Mouse (Mus musculus) testis, adult 2 months (tissue): Measurements from ENCODE around the gene Hdac9. TPM values are rescaled to one million over a fixed set of nuclear protein-coding genes. Genes with fewer than 3 reads are reported as not detected.
"Not testable (repeated sequence)": the region's sequence is repeated elsewhere in the genome, so short reads cannot be mapped to it uniquely, and the experiment has no call there.

Experiments
- H3K27ac ChIP-seq: fragments of 200-500 bp; 2 replicates; pipeline ENCODE4 v1.5.1; 2012; ENCODE audit warnings: low read depth, low read length; ENCODE audit not compliant: control insufficient read depth, insufficient read depth
- H3K27me3 ChIP-seq: fragments of 200-500 bp; 2 replicates; pipeline ENCODE4 v1.6.1; 2012; ENCODE audit warnings: mild to moderate bottlenecking, low read length, moderate library complexity; ENCODE audit not compliant: control insufficient read depth, insufficient read depth
- H3K36me3 ChIP-seq: fragments of 200-500 bp; 2 replicates; pipeline ENCODE4 v1.6.1; 2012; ENCODE audit warnings: mild to moderate bottlenecking, low read length; ENCODE audit not compliant: control insufficient read depth, insufficient read depth
- H3K4me1 ChIP-seq: fragments of 200-500 bp; 2 replicates; pipeline ENCODE4 v1.6.1; 2012; ENCODE audit warnings: low read length; ENCODE audit not compliant: control insufficient read depth, insufficient read depth
- H3K4me3 ChIP-seq: fragments of 200-500 bp; 2 replicates; pipeline ENCODE4 v1.5.1; 2012; ENCODE audit warnings: low read depth, mild to moderate bottlenecking, low read length, moderate library complexity, mixed read lengths; ENCODE audit not compliant: control insufficient read depth
- CTCF ChIP-seq: fragments of 200-500 bp; IDR thresholded peaks from 2 replicates; pipeline ENCODE4 v1.5.1; 2012; ENCODE audit warnings: low read depth, mild to moderate bottlenecking, inconsistent platforms, low read length, moderate library complexity; ENCODE audit not compliant: control insufficient read depth, insufficient read depth, insufficient replicate concordance
- POLR2A ChIP-seq: fragments of 200-500 bp; IDR thresholded peaks from 2 replicates; pipeline ENCODE4 v1.6.1; 2012; ENCODE audit warnings: low read depth, mild to moderate bottlenecking, inconsistent platforms, low read length, moderate library complexity; ENCODE audit not compliant: control insufficient read depth
- polyA plus RNA-seq: library from polyadenylated mRNA; depleted of rRNA; stranded (reverse); fragments of >200 nt; gene quantifications from 2 replicates; pipeline ENCODE4 v1.2.3, GENCODE M21; 2012; rRNA removed

The Hdac9 gene
- polyA plus RNA-seq, 1 experiment: 2.9 TPM

DNA sequence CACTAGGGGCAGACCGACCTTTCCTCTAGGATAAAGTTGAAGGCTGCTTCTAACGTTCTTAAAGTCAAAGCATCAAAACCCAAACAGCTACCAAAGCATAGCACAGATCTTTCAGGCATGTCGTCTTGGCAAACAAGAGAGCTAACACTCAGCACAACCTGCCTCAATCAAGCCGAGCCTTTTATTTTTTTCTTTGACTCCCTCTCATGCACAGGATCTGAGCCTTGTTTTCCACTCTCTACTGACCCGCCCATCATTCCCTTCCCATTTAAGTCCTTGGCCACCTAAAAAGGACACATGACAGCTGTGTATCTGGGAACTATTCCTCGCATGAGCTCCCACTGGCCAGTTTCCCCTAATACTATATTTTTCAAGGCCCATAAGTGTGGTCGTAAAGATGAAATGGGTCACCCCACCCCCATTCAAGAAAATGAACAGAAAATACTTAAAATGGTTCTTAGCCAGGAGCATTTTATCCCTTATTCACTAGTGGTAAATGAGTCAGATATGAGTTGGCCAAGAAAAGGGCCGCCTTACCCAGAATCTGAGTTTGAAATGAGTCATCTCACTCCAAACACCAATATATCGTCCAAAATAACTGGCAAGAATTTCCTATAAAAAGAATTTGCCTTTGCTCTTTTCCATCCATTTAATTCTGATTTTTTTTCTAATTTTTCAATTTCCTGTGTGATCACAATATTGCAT is 840.9 kb downstream of the Hdac9 start:
- 0 out of 2 replicates have a peak overlapping the region, but pooled peaks have one; percentile 6 for H3K27ac ChIP-seq
- H3K27me3 ChIP-seq: no peaks in the 10 kb centered on the region
- no peak for TF ChIP-seq CTCF
- no peak for TF ChIP-seq POLR2A
- H3K36me3 ChIP-seq: no peaks in the 10 kb centered on the region
- no peak overlapping the region for H3K4me3 ChIP-seq
- no peaks in the 10 kb centered on the region for H3K4me1 ChIP-seq

GRCm38 (mm10) chr12:34052508-34052907 is 864.4 kb downstream of the Hdac9 start:
- H3K27ac ChIP-seq: no peak overlapping the region
- H3K27me3 ChIP-seq: no peaks in the 10 kb centered on the region
- no peaks in the 10 kb centered on the region for H3K4me1 ChIP-seq
- TF ChIP-seq CTCF (no peak), POLR2A (no peak)
- no peaks in the 10 kb centered on the region for H3K36me3 ChIP-seq
- no peak overlapping the region for H3K4me3 ChIP-seq

DNA sequence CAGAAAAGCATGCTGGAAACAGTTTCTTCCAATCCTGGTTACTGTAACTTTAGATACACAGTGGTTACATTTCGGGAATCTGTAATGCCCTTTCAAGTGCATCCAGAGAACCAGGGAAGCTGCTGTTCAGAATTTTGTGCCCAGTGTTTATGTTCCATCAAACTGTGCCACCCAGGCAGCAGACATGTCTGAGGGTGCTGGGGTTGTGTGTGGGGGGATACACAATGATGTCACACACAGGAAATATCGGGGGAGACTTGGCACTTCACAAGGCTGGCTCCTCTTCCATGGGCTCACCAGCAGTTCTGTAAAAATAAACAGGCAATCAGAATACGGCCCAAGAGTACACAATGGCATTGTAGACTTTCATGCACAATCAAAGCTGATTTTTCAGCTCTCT is 864.9 kb downstream of the Hdac9 start:
- Histone ChIP-seq H3K27me3 (no peaks in the 10 kb centered on the region), H3K4me1 (no peaks in the 10 kb centered on the region), H3K4me3 (no peak overlapping the region), H3K27ac (no peak overlapping the region), H3K36me3 (no peaks in the 10 kb centered on the region)
- no peak for TF ChIP-seq POLR2A

- H3K27me3 ChIP-seq: no peaks in the 10 kb centered on the region
- no peaks in the 10 kb centered on the region for H3K4me1 ChIP-seq
- H3K36me3 ChIP-seq: no peaks in the 10 kb centered on the region
- no peak overlapping the region for H3K27ac ChIP-seq
- H3K4me3 ChIP-seq: no peak overlapping the region
- TF ChIP-seq POLR2A: no peak
- TF ChIP-seq CTCF: peak; percentile 28; the same call in 1 of the 2 replicates
These were observed 865.8 kb downstream of the Hdac9 start for GRCm38 (mm10) chr12:34051112-34051511.

- H3K4me1 ChIP-seq: no peaks in the 10 kb centered on the region
- TF ChIP-seq POLR2A (no peak), CTCF (no peak)
- H3K4me3 ChIP-seq: no peak overlapping the region
- no peaks in the 10 kb centered on the region for H3K27me3 ChIP-seq
- no peak overlapping the region for H3K27ac ChIP-seq
- H3K36me3 ChIP-seq: no peaks in the 10 kb centered on the region
These were observed 875.9 kb downstream of the Hdac9 start for GRCm38 (mm10) chr12:34040949-34041348.

- Histone ChIP-seq H3K27me3 (no peaks in the 10 kb centered on the region), H3K4me1 (no peaks in the 10 kb centered on the region), H3K4me3 (no peak overlapping the region), H3K27ac (no peak overlapping the region), H3K36me3 (no peaks in the 10 kb centered on the region)
- TF ChIP-seq CTCF (no peak), POLR2A (no peak)
These were observed 876.8 kb downstream of the Hdac9 start for GRCm38 (mm10) chr12:34040061-34040460.

GRCm38 (mm10) chr12:34009796-34010195 is 907.1 kb downstream of the Hdac9 start:
- not testable (repeated sequence) for H3K36me3 ChIP-seq, H3K4me3 ChIP-seq, H3K27me3 ChIP-seq, H3K4me1 ChIP-seq, H3K27ac ChIP-seq

Other genes with a start within 250 kb of the Hdac9 start
- gene Prps1l1, start 67.7 kb upstream of the Hdac9 start, polyA plus RNA-seq: 121 and 125 TPM in 2 replicates
- gene Snx13, start 130.1 kb upstream of the Hdac9 start, polyA plus RNA-seq: 9.0 and 12.0 TPM in 2 replicates